Mouse (Mus musculus) liver, postnatal 0 days (tissue): ENCODE results near the gene Traf4. TPM values are rescaled to one million over a fixed set of nuclear protein-coding genes. Genes with fewer than 3 reads are reported as not detected.

Experiments used
- ATAC-seq: fragments of 200-750 bp; cut with Nextera tagmentation; 2 replicates; pipeline ENCODE4 v1.8.0; 2017; ENCODE audit warnings: mild to moderate bottlenecking, moderate library complexity
- DNase-seq: peaks from one replicate; pipeline ENCODE4 v3.0.0-alpha.2; 2016
- H3K27ac ChIP-seq: fragments of 300-500 bp; sonication (generic); 2 replicates; pipeline ENCODE4 v1.5.1; 2014; ENCODE audit warnings: antibody characterized with exemption, moderate library complexity, mild to moderate bottlenecking, low read depth
- H3K27me3 ChIP-seq: fragments of 300-500 bp; sonication (generic); 2 replicates; pipeline ENCODE4 v1.6.1; 2014; ENCODE audit warnings: low read length, control low read depth, mixed read lengths; ENCODE audit not compliant: insufficient read depth
- H3K36me3 ChIP-seq: fragments of 300-500 bp; sonication (generic); replicated peaks from 2 replicates; pipeline ENCODE4 v1.6.1; 2014; ENCODE audit warnings: mild to moderate bottlenecking, control low read depth, low read length, moderate library complexity, mixed read lengths; ENCODE audit not compliant: insufficient read depth
- H3K4me1 ChIP-seq: fragments of 300-500 bp; sonication (generic); 2 replicates; pipeline ENCODE4 v1.6.1; 2014; ENCODE audit warnings: antibody characterized with exemption, mild to moderate bottlenecking, control low read depth; ENCODE audit not compliant: insufficient read depth
- H3K4me2 ChIP-seq: fragments of 300-500 bp; sonication (generic); 2 replicates; pipeline ENCODE4 v1.6.1; 2014; ENCODE audit warnings: low read depth, mild to moderate bottlenecking, low read length, moderate library complexity, mixed read lengths
- H3K4me3 ChIP-seq: fragments of 300-500 bp; sonication (generic); 2 replicates; pipeline ENCODE4 v1.5.1; 2014; ENCODE audit warnings: low read depth, low read length
- H3K9ac ChIP-seq: fragments of 300-500 bp; sonication (generic); replicated peaks from 2 replicates; pipeline ENCODE4 v1.6.1; 2014; ENCODE audit warnings: mild to moderate bottlenecking, moderate library complexity
- H3K9me3 ChIP-seq: fragments of 300-500 bp; sonication (generic); 2 replicates; pipeline ENCODE4 v1.6.1; 2016; ENCODE audit warnings: mild to moderate bottlenecking, control low read depth, low read length, mixed read lengths
- CTCF ChIP-seq: sonication (generic); IDR thresholded peaks from 2 replicates; pipeline ENCODE4 v1.5.1; 2016; ENCODE audit warnings: antibody characterized with exemption, low read depth
- EP300 ChIP-seq: IDR thresholded peaks from 2 replicates; pipeline ENCODE4 v1.6.1; 2016; ENCODE audit warnings: antibody characterized with exemption, low read depth, mild to moderate bottlenecking
- WGBS: fragments of 180-500 bp; shearing (Covaris S2); extraction: QIAGEN DNeasy Blood & Tissue Kit; methylation state at CpG from one replicate; pipeline ENCODE4 v1.1.7; 2014; ENCODE audit not compliant: insufficient replicate concordance; 5-methylcytosine and 5-hydroxymethylcytosine counted together
- polyA plus RNA-seq: library from polyadenylated mRNA; unstranded; fragments of >200 nt; fragmentation: Nextera tagmentation; extraction: Ambion mirVana; gene quantifications from 2 replicates; pipeline ENCODE4 v1.2.1, GENCODE M21; 2015

Gene Traf4
- polyA plus RNA-seq, 1 experiment from 2014 or later: 15.3 TPM

DNA sequence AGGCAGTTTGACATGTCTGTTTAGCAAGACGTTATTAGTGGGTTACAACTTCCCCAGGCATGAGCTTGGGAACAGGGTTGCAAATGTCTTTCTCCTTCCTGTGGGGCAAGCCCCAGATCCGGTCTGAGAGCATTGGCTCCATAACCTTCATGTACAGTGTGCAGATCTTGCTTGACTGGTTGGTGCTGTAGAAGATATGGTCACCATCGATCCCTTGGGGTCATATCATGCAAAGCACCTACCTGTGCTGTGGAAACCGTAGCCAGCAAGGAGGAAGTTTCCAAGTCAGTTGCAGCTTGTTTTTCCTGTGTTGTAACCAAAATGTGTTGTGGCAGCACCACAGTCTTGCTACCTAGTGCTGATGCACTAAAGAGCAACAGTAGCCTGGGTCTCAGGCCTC, 38.6 kb downstream of the Traf4 start:
- Histone ChIP-seq H3K4me3 (no peak overlapping the region), H3K36me3 (no peaks in the 10 kb centered on the region), H3K27ac (peak overlapping the region; percentile 65), H3K27me3 (no peaks in the 10 kb centered on the region), H3K4me2 (peak overlapping the region; percentile 58; the same call in 1 of the 2 replicates), H3K9ac (no peak overlapping the region), H3K9me3 (no peaks in the 10 kb centered on the region), H3K4me1 (peaks cover 37% of the 10 kb centered on the region)
- DNase-seq (peak; percentile 38), ATAC-seq (peak; percentile 44; the same call in 1 of the 2 replicates)
- WGBS: 32% methylated on average over 4 of the region's 4 CpGs
- no peak for TF ChIP-seq EP300

DNA sequence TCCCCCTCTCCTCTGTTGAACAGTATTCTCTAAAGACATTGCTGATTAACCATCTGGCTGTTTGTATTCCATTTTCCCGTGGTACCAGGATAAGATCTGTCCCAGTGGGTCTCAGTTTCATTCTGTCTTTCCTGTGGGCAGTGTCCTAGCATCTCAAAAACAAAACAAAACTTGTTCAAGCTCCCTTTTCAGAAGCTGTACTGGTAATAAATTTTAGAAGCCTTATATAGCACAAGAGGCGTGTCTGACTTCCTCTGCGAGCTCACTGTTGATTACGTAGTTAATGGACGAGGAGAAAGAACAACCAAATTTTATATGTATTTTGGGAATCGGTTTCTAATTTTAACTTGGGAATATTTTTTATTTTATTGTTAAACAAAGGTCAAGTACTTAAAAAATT, 39.7 kb downstream of the Traf4 start:
- Histone ChIP-seq H3K4me1 (peaks cover 44% of the 10 kb centered on the region), H3K27me3 (no peaks in the 10 kb centered on the region), H3K4me3 (peak overlapping the region; percentile 13), H3K27ac (peak overlapping the region; percentile 74), H3K36me3 (no peaks in the 10 kb centered on the region), H3K9me3 (no peaks in the 10 kb centered on the region), H3K4me2 (peak overlapping the region; percentile 58), H3K9ac (peak overlapping the region; percentile 36; the same call in 1 of the 2 replicates)
- TF ChIP-seq EP300 (no peak), CTCF (no peak)
- 39% methylated on average over 6 of the region's 6 CpGs for WGBS
- ATAC-seq: no peak
- DNase-seq: no peak

DNA sequence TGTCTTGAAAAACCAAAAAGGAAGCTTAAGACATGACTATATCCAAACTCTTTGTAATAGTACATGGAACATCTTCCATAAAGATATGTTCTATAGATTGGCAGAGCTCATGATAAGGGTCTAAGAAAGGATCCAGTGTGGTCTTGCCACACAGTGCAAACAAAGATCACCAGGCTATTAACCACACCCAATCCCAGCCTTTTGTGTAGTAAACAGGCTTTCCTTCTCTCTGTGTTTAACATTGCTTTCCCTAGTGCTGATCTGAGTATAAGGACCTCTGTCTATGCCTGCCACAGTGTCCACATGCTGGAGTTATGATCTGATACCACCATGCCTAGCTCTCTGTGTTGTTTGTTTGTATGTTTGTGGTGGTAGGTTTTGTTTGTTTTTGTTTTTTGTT, 41.6 kb downstream of the Traf4 start:
- H3K4me3 ChIP-seq: no peak overlapping the region
- H3K4me2 ChIP-seq: no peak overlapping the region
- peak overlapping the region; percentile 29; the same call in 1 of the 2 replicates for H3K27ac ChIP-seq
- TF ChIP-seq EP300 (no peak), CTCF (no peak)
- DNase-seq (no peak), ATAC-seq (no peak)
- H3K9me3 ChIP-seq: no peaks in the 10 kb centered on the region
- no peaks in the 10 kb centered on the region for H3K27me3 ChIP-seq
- no peak overlapping the region for H3K9ac ChIP-seq
- H3K4me1 ChIP-seq: peaks cover 56% of the 10 kb centered on the region
- H3K36me3 ChIP-seq: no peaks in the 10 kb centered on the region

DNA sequence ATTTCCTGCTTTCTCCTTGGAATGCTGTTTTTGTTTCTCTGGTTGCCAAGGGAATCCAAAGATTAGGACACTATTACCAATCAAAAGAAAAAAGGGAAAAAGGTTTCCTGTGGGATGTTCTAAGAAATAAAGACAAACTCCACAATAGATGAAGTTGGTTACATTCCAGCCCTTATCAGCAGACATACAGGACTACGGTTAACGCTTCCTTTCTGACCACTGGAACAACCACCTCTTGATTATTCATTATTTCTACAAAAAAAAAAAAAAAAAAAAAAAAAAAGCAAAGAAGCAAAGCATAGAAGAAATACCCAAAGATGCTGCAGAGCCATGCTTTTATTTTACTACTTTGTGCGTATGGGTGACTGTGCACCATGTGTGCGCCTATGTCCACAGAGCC, 42.6 kb downstream of the Traf4 start:
- H3K4me1 ChIP-seq: peaks cover 62% of the 10 kb centered on the region
- no peak for ATAC-seq

DNA sequence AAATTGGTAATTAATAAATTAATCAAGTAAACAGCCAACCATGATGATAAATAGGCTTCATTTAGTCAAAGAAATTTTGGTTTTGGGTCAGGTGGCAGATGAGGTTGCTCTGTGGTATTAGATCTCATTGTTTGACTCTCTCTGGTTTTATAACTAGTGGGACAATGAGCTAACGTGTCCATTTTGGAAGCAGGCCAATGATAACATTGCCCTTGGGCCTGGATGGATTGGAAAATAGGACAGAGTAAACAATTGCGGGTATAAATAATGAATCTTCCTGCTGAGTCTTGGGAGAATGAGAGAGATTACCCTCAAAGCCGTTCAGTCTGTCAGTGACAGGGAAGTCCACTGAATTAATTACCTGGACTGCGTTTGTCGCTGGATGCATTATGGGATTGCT, 44.2 kb downstream of the Traf4 start:
- Histone ChIP-seq H3K27me3 (no peaks in the 10 kb centered on the region), H3K9ac (no peak overlapping the region), H3K4me2 (no peak overlapping the region), H3K4me1 (peaks cover 63% of the 10 kb centered on the region), H3K27ac (no peak overlapping the region), H3K4me3 (no peak overlapping the region), H3K9me3 (no peaks in the 10 kb centered on the region), H3K36me3 (no peaks in the 10 kb centered on the region)
- DNase-seq (no peak), ATAC-seq (peak; percentile 68; the same call in 1 of the 2 replicates)
- 68% methylated on average over 5 of the region's 5 CpGs for WGBS
- TF ChIP-seq CTCF (no peak), EP300 (no peak)

More for the DNA sequence above, 42.6 kb downstream of the Traf4 start:
- H3K27me3 ChIP-seq: no peaks in the 10 kb centered on the region
- peak overlapping the region; percentile 29; the same call in 1 of the 2 replicates for H3K27ac ChIP-seq
- H3K9ac ChIP-seq: no peak overlapping the region
- TF ChIP-seq CTCF (no peak), EP300 (peak; percentile 73)
- H3K9me3 ChIP-seq: no peaks in the 10 kb centered on the region
- WGBS: 47% methylated on average over 4 of the region's 4 CpGs
- no peaks in the 10 kb centered on the region for H3K36me3 ChIP-seq
- H3K4me3 ChIP-seq: no peak overlapping the region
- H3K4me2 ChIP-seq: no peak overlapping the region
- DNase-seq: no peak

DNA sequence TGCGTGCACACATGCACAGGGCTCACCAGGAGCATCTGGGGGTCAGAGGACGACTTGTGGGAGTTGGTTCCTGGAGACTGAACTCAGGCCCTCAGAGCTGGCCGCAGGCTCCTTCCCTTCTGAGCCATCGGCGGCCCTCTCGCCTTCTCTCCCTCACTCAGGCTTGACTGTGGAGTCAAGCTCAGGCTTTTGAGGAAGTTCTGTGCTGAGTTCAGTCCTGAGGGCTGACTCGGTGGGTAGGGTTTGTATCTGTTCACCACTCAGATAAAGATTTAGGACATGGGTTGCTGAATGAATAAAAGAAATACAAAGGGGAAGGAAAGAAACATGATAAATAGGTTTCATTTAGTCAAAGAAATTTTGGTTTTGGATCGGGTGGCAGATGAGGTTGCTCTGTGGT, 45.5 kb downstream of the Traf4 start:
- H3K27ac ChIP-seq: 0 out of 2 replicates have a peak overlapping the region, but pooled peaks have one; percentile 44

DNA sequence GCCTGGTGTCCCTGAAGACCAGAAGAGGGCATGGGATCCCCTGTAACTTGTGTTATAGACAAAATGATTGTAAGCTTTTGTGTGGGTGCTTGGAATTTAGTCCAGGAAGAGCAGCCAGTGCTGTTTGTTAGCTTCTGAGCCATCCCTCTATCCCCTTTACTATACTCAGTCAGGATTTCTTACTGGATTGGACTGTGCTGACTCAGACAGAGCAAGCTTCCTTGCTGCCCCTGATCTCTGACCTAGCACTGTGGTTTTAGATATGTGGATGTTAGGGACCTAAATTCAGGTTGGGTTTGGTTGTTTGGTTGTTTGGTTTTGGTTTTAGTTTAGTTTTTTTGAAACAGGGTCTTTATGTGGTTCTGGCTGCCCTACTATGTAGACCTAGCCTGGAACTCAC, 46.9 kb downstream of the Traf4 start:
- Histone ChIP-seq H3K27ac (0 out of 2 replicates have a peak overlapping the region, but pooled peaks have one; percentile 11), H3K27me3 (no peaks in the 10 kb centered on the region), H3K36me3 (no peaks in the 10 kb centered on the region), H3K4me3 (no peak overlapping the region), H3K9ac (no peak overlapping the region), H3K4me2 (no peak overlapping the region), H3K4me1 (peaks cover 65% of the 10 kb centered on the region), H3K9me3 (no peaks in the 10 kb centered on the region)
- TF ChIP-seq EP300 (no peak), CTCF (no peak)
- no peak for DNase-seq
- ATAC-seq: no peak

More for the DNA sequence above, 45.5 kb downstream of the Traf4 start:
- no peak for TF ChIP-seq EP300
- no peak for TF ChIP-seq CTCF
- H3K27me3 ChIP-seq: no peaks in the 10 kb centered on the region
- H3K4me3 ChIP-seq: no peak overlapping the region
- peaks cover 68% of the 10 kb centered on the region for H3K4me1 ChIP-seq
- ATAC-seq (no peak), DNase-seq (no peak)
- no peaks in the 10 kb centered on the region for H3K9me3 ChIP-seq
- H3K4me2 ChIP-seq: peak overlapping the region; percentile 42; the same call in 1 of the 2 replicates
- WGBS: 34% methylated on average over 8 of the region's 8 CpGs
- no peaks in the 10 kb centered on the region for H3K36me3 ChIP-seq
- no peak overlapping the region for H3K9ac ChIP-seq
